Mouse (Mus musculus) myocyte (in vitro differentiated cells): ENCODE results near the gene Ythdf1. TPM values are rescaled to one million over a fixed set of nuclear protein-coding genes. Genes with fewer than 3 reads are reported as not detected.

Experiments used
- H3K27me3 ChIP-seq: one replicate; pipeline ENCODE4 v1.6.1; 2011; ENCODE audit not compliant: control insufficient read depth, insufficient read depth, insufficient read length
- H3K36me3 ChIP-seq: one replicate; pipeline ENCODE4 v1.6.1; 2011; ENCODE audit not compliant: control insufficient read depth, insufficient read depth
- H3K4me2 ChIP-seq: one replicate; pipeline ENCODE4 v1.6.1; 2011; ENCODE audit warnings: low read depth, control low read depth
- H3K4me3 ChIP-seq: one replicate; pipeline ENCODE4 v1.5.1; 2011; ENCODE audit warnings: mild to moderate bottlenecking, control low read depth, moderate library complexity
- H3K79me2 ChIP-seq: one replicate; pipeline ENCODE4 v1.6.1; 2011; ENCODE audit not compliant: control insufficient read depth, insufficient read depth
- H3ac ChIP-seq: one replicate; pipeline ENCODE4 v1.6.1; 2011; ENCODE audit not compliant: control insufficient read depth, insufficient read length
- CEBPB ChIP-seq: IDR thresholded peaks from 2 replicates; pipeline ENCODE4 v1.6.1; 2011; ENCODE audit warnings: mild to moderate bottlenecking, moderate library complexity; ENCODE audit not compliant: poor library complexity, insufficient read depth, severe bottlenecking
- E2F4 ChIP-seq: IDR thresholded peaks from one replicate; pipeline ENCODE4 v1.6.1; 2011; ENCODE audit warnings: mild to moderate bottlenecking, control low read depth, moderate library complexity; ENCODE audit not compliant: insufficient read depth
- MAX ChIP-seq: IDR thresholded peaks from one replicate; pipeline ENCODE4 v1.6.1; 2011; ENCODE audit warnings: low read depth, mild to moderate bottlenecking, control low read depth
- MYOD1 ChIP-seq, 3 experiments: IDR thresholded peaks; one replicate each; pipeline ENCODE4 v1.6.1; 2011; ENCODE audit warnings: control low read depth in 2 of 3, low read depth in 2 of 3, mild to moderate bottlenecking in 2 of 3, moderate library complexity in 1 of 3; ENCODE audit not compliant: insufficient read length in 2 of 3, control insufficient read depth in 1 of 3
- MYOG ChIP-seq, 3 experiments: IDR thresholded peaks; one replicate each; pipeline ENCODE4 v1.6.1; 2011; ENCODE audit warnings: control low read depth in 2 of 3, low read depth in 2 of 3, mild to moderate bottlenecking in 2 of 3; ENCODE audit not compliant: insufficient read length in 2 of 3, control insufficient read depth in 1 of 3, insufficient read depth in 1 of 3
- POLR2A ChIP-seq: IDR thresholded peaks from one replicate; pipeline ENCODE4 v1.6.1; 2011; ENCODE audit warnings: low read depth, mild to moderate bottlenecking, control low read depth, moderate library complexity; ENCODE audit not compliant: insufficient read length
- POLR2AphosphoS2 ChIP-seq: IDR thresholded peaks from one replicate; pipeline ENCODE4 v1.6.1; 2011; ENCODE audit warnings: low read depth, control low read depth; ENCODE audit not compliant: insufficient read length
- REST ChIP-seq: IDR thresholded peaks from one replicate; pipeline ENCODE4 v1.6.1; 2011; ENCODE audit warnings: mild to moderate bottlenecking, control low read depth, moderate library complexity; ENCODE audit not compliant: insufficient read depth, insufficient read length
- SRF ChIP-seq: IDR thresholded peaks from one replicate; pipeline ENCODE4 v1.6.1; 2011; ENCODE audit warnings: low read depth; ENCODE audit not compliant: control insufficient read depth, insufficient read length
- TCF12 ChIP-seq: IDR thresholded peaks from one replicate; pipeline ENCODE4 v1.6.1; 2011; ENCODE audit warnings: mild to moderate bottlenecking, control low read depth; ENCODE audit not compliant: poor library complexity, insufficient read depth, severe bottlenecking
- TCF3 ChIP-seq: IDR thresholded peaks from one replicate; pipeline ENCODE4 v1.6.1; 2011; ENCODE audit warnings: low read depth, control low read depth; ENCODE audit not compliant: insufficient read length
- USF1 ChIP-seq: IDR thresholded peaks from one replicate; pipeline ENCODE4 v1.6.1; 2011; ENCODE audit warnings: low read depth, mild to moderate bottlenecking, control low read depth, moderate library complexity
- polyA plus RNA-seq: library from polyadenylated mRNA; unstranded; fragments of >200 nt; fragmentation: generic; extraction: Trizol; gene quantifications from one replicate; pipeline ENCODE4 v1.2.1, GENCODE M21; 2012; ENCODE audit warnings: missing spikeins

The Ythdf1 gene
- polyA plus RNA-seq, 1 experiment: 34.5 TPM

GRCm38 (mm10) chr2:180891075-180891834, 29.5 kb downstream of the Ythdf1 start:
- no peak for TF ChIP-seq MYOG (IDR thresholded peaks at IDR 0.05; ENCODE audit: control insufficient read depth in 1 of 3, insufficient read depth in 1 of 3, insufficient read length in 2 of 3, low read depth in 2 of 3)
- TF ChIP-seq TCF12: no peak
- TF ChIP-seq REST: no peak
- no peak for TF ChIP-seq SRF
- no peak for TF ChIP-seq USF1
- TF ChIP-seq E2F4: no peak
- TF ChIP-seq POLR2AphosphoS2: no peak
- no peak for TF ChIP-seq CEBPB
- no peak for TF ChIP-seq MYOD1 (IDR thresholded peaks at IDR 0.05; ENCODE audit: control insufficient read depth in 1 of 3, insufficient read length in 2 of 3, low read depth in 2 of 3)
- no peak for TF ChIP-seq TCF3
- no peak for TF ChIP-seq MAX
- TF ChIP-seq POLR2A: no peak
- peaks cover 78% of the 10 kb centered on the region for H3K27me3 ChIP-seq
- no peak overlapping the region for H3K4me3 ChIP-seq
- no peaks in the 10 kb centered on the region for H3K79me2 ChIP-seq
- no peak overlapping the region for H3ac ChIP-seq
- H3K4me2 ChIP-seq: no peak overlapping the region
- H3K36me3 ChIP-seq: no peaks in the 10 kb centered on the region

GRCm38 (mm10) chr2:180890422-180891074, 30.2 kb downstream of the Ythdf1 start:
- TF ChIP-seq MAX (no peak), SRF (no peak), MYOD1 (IDR thresholded peaks at IDR 0.05; ENCODE audit: control insufficient read depth in 1 of 3, insufficient read length in 2 of 3, low read depth in 2 of 3) (no peak), MYOG (IDR thresholded peaks at IDR 0.05; ENCODE audit: control insufficient read depth in 1 of 3, insufficient read depth in 1 of 3, insufficient read length in 2 of 3, low read depth in 2 of 3) (no peak), REST (no peak), TCF12 (no peak), POLR2A (no peak)
- Histone ChIP-seq H3ac (no peak overlapping the region), H3K79me2 (no peaks in the 10 kb centered on the region), H3K4me3 (no peak overlapping the region), H3K4me2 (no peak overlapping the region), H3K36me3 (no peaks in the 10 kb centered on the region), H3K27me3 (peaks cover 71% of the 10 kb centered on the region)

GRCm38 (mm10) chr2:180889921-180890280, 30.8 kb downstream of the Ythdf1 start:
- Histone ChIP-seq H3K4me3 (no peak overlapping the region), H3K36me3 (no peaks in the 10 kb centered on the region), H3K79me2 (no peaks in the 10 kb centered on the region), H3K27me3 (peaks cover 67% of the 10 kb centered on the region), H3K4me2 (no peak overlapping the region), H3ac (no peak overlapping the region)
- no peak for TF ChIP-seq POLR2A

DNA sequence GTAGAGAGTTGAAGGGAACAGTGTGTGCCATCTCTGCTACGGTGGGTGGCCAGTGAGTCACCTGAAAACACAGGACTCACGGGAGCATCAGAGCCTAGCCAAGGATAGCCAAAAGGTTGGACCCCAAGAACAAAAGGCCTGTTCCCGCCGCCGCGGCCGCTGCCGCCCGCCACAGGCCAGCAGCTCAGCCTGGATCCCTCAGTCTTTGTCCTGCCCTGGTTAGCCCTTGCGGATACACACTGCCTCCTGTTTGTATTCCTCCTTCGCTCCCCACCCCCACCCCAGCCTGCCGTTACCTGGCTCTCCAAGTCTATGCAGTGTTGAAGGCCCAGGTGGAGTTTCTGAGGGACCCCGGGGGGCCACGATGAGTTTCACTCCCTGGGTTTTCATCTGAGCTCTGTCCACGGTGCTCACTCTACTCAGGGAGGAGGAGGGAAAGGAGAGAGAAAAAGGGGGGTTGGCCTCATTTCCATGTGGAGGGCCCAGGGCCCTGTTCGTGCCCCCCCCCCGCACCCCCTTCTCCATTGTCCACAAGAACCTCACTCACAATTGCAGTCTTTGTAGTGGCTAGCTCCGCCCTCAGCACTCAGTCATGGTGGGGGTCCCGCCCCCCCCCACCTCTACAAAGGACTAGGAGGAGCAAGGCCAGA, 31.4 kb downstream of the Ythdf1 start:
- H3K27me3 ChIP-seq: peaks cover 63% of the 10 kb centered on the region
- H3ac ChIP-seq: no peak overlapping the region
- H3K4me3 ChIP-seq: no peak overlapping the region
- no peaks in the 10 kb centered on the region for H3K79me2 ChIP-seq
- H3K36me3 ChIP-seq: no peaks in the 10 kb centered on the region
- no peak for TF ChIP-seq POLR2A
- no peak for TF ChIP-seq MYOD1 (IDR thresholded peaks at IDR 0.05; ENCODE audit: control insufficient read depth in 1 of 3, insufficient read length in 2 of 3, low read depth in 2 of 3)
- TF ChIP-seq MAX: no peak
- no peak for TF ChIP-seq E2F4
- TF ChIP-seq TCF3: no peak
- TF ChIP-seq POLR2AphosphoS2: no peak
- TF ChIP-seq REST: no peak
- no peak for TF ChIP-seq MYOG (IDR thresholded peaks at IDR 0.05; ENCODE audit: control insufficient read depth in 1 of 3, insufficient read depth in 1 of 3, insufficient read length in 2 of 3, low read depth in 2 of 3)
- no peak for TF ChIP-seq CEBPB
- TF ChIP-seq USF1: no peak
- no peak for TF ChIP-seq TCF12
- TF ChIP-seq SRF: no peak
- no peak overlapping the region for H3K4me2 ChIP-seq

GRCm38 (mm10) chr2:180885270-180885669, 35.5 kb downstream of the Ythdf1 start:
- peak; percentile 64 for TF ChIP-seq REST
- no peak for TF ChIP-seq MYOG (IDR thresholded peaks at IDR 0.05; ENCODE audit: control insufficient read depth in 1 of 3, insufficient read depth in 1 of 3, insufficient read length in 2 of 3, low read depth in 2 of 3)
- H3K79me2 ChIP-seq: no peaks in the 10 kb centered on the region
- H3ac ChIP-seq: no peak overlapping the region
- H3K36me3 ChIP-seq: no peaks in the 10 kb centered on the region
- H3K4me3 ChIP-seq: no peak overlapping the region
- no peak overlapping the region for H3K4me2 ChIP-seq
- peaks cover 47% of the 10 kb centered on the region for H3K27me3 ChIP-seq
